Mouse (Mus musculus): Measurements from ENCODE around the gene Cox15. TPM values are rescaled to one million over a fixed set of nuclear protein-coding genes. Genes with fewer than 3 reads are reported as not detected.

Gene Cox15
- total and polyA plus RNA-seq, 3 experiments, result 30.2 to 59.1 (median 32.4) TPM

DNA sequence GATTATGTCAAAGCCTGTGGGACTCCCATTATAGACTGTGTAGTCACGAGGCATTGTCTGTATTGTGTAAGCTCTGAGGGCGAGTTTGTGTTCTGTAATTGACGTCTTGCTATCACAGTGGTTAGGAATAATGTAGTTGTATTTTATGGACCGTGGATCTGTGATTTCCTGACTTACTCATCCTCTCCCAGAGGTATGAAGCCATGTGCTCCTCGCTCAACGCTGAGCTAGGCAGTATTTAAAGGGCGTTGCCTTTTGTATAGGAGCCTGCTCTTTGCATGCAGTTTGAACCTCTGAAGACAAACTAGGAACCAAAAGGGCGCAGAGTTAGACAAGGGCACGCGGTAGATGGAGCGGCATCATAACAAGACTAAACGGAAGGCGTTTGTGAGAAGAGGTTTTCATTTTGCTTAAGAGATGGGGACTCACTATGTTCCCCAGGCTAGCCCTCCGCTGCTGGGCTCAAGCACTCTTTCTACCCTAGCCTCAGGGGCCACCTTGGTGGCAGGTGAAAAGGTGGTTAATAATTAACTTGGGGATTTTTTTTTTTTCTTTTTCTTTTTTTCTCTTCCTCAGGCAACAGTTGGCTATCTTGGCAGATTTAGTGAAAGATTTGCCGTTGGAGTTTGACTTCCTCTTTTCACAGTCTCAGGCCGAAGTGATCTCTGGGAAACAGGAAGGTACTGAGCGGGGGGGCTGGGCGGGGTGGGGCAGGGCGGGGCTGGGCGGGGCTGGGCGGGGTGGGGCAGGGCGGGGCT lies 41.5 kb downstream of the Cox15 start (continued):
- TF ChIP-seq MYB (IDR thresholded peaks at IDR 0.05; ENCODE audit: low read depth, low read length), result peak; percentile 94
- TF ChIP-seq UBTF (IDR thresholded peaks at IDR 0.05; ENCODE audit: borderline replicate concordance, insufficient read depth, low read depth, low read length), result no peak
- peak; percentile 70 for TF ChIP-seq ELF1 (IDR thresholded peaks at IDR 0.05; ENCODE audit: low read depth, low read length)
- TF ChIP-seq ZNF384 (IDR thresholded peaks at IDR 0.05; ENCODE audit: low read depth, low read length), result peak; percentile 98
- TF ChIP-seq TCF12 (IDR thresholded peaks at IDR 0.05; ENCODE audit: low read depth, low read length), result peak; percentile 79
- TF ChIP-seq CHD2 (IDR thresholded peaks at IDR 0.05; ENCODE audit: low read length), result no peak; the same call in 1 of the 2 replicates
- peak; percentile 38 to 67; a peak in 2 of 4 replicates for TF ChIP-seq POLR2A (IDR thresholded peaks at IDR 0.05; ENCODE audit: control insufficient read depth in 1 of 2, insufficient read depth in 1 of 2, low read depth in 1 of 2, low read length in 2 of 2, poor library complexity in 1 of 2)
- TF ChIP-seq RAD21 (IDR thresholded peaks at IDR 0.05; ENCODE audit: low read depth, low read length), result no peak
- TF ChIP-seq GATA1 (IDR thresholded peaks at IDR 0.05; ENCODE audit: low read depth, low read length), result peak; percentile 84
- TF ChIP-seq MAZ (IDR thresholded peaks at IDR 0.05; ENCODE audit: low read depth, low read length), result peak; percentile 78
- no peak for TF ChIP-seq ZC3H11A (IDR thresholded peaks at IDR 0.05; ENCODE audit: low read depth, low read length)
- TF ChIP-seq TAL1 (IDR thresholded peaks at IDR 0.05; ENCODE audit: low read length), result no peak
- TF ChIP-seq KAT2A (conservative IDR thresholded peaks at IDR 0.05; ENCODE audit: low read depth, low read length), result no peak; the same call in 1 of the 2 replicates
- TF ChIP-seq POLR2AphosphoS2 (IDR thresholded peaks at IDR 0.05; ENCODE audit: low read length), result peak; percentile 61; the same call in 1 of the 2 replicates
- TF ChIP-seq MAFK (IDR thresholded peaks at IDR 0.05; ENCODE audit: borderline replicate concordance, low read depth, low read length), result 0 out of 2 replicates have a peak, but pooled peaks have one; percentile 33
- TF ChIP-seq RCOR1 (IDR thresholded peaks at IDR 0.05; ENCODE audit: low read depth, low read length), result peak; percentile 98
- TF ChIP-seq NRF1 (IDR thresholded peaks at IDR 0.05; ENCODE audit: insufficient read depth, low read depth, low read length, poor library complexity, severe bottlenecking), result no peak
- TF ChIP-seq ZMIZ1 (IDR thresholded peaks at IDR 0.05; ENCODE audit: low read depth, low read length), result peak; percentile 72; the same call in 1 of the 2 replicates
- peak; percentile 37; the same call in 1 of the 2 replicates for TF ChIP-seq ZKSCAN1 (IDR thresholded peaks at IDR 0.05; ENCODE audit: low read depth, low read length)
- TF ChIP-seq MYC (IDR thresholded peaks at IDR 0.05; ENCODE audit: low read depth, low read length), result peak; percentile 95
- peak; percentile 90 to 93 for TF ChIP-seq EP300 (IDR thresholded peaks at IDR 0.05; ENCODE audit: low read depth in 1 of 2, low read length in 2 of 2)

DNA sequence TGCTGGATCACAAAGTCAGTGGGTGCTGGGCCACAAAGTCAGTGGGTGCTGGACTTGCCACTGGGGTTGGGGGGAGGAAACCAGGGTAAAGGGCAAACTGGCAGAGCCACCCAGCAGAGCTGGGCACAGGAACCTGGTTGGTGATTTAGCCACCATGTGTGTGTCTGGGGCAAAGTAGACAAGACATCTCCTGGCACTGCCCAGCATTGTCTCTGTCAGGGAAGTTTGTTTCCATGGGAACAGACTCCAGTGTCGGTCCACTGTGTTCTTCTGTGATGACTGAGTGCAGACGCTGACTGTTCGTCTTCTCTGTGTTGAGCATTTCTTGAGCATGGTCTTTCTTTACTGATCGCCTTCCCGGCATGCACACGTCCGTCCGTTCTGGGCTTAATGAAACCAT lies 43.5 kb downstream of the Cox15 start:
- Histone ChIP-seq H3K9ac (ENCODE audit: control insufficient read depth, low read depth, low read length, poor library complexity, severe bottlenecking) (no peak overlapping the region), H3K9me3 (replicated peaks; ENCODE audit: insufficient read depth, low read length) (no peaks in the 10 kb centered on the region), H3K4me3 (ENCODE audit: control insufficient read depth in 1 of 2, insufficient read depth in 1 of 2, low read depth in 2 of 2, low read length in 2 of 2) (no peak overlapping the region), H3K36me3 (ENCODE audit: control insufficient read depth in 1 of 2, insufficient read depth in 2 of 2, low read length in 2 of 2) (peaks cover 0 to 17% of the 10 kb centered on the region in 2 experiments; a peak in 2 of 4 replicates), H3K79me2 (ENCODE audit: control insufficient read depth, insufficient read depth, low read length, poor library complexity) (no peaks in the 10 kb centered on the region; the same call in 1 of the 2 replicates), H3K27ac (ENCODE audit: control insufficient read depth, low read depth, low read length) (no peak overlapping the region), H3K27me3 (ENCODE audit: control insufficient read depth in 1 of 2, insufficient read depth in 2 of 2, low read length in 2 of 2) (no peaks in the 10 kb centered on the region), H3K4me1 (ENCODE audit: control insufficient read depth in 1 of 2, insufficient read depth in 2 of 2, low read length in 2 of 2) (peaks cover 7 to 16% of the 10 kb centered on the region in 2 experiments)
- no peak for TF ChIP-seq USF1 (IDR thresholded peaks at IDR 0.05; ENCODE audit: low read depth, low read length)
- TF ChIP-seq CHD1 (IDR thresholded peaks at IDR 0.05; ENCODE audit: low read depth, low read length), result no peak
- TF ChIP-seq MYB (IDR thresholded peaks at IDR 0.05; ENCODE audit: low read depth, low read length), result no peak
- no peak for TF ChIP-seq ZC3H11A (IDR thresholded peaks at IDR 0.05; ENCODE audit: low read depth, low read length)
- no peak for TF ChIP-seq ZMIZ1 (IDR thresholded peaks at IDR 0.05; ENCODE audit: low read depth, low read length)
- TF ChIP-seq MEF2A (IDR thresholded peaks at IDR 0.05; ENCODE audit: extremely low read depth, insufficient replicate concordance, low read depth, low read length, poor library complexity, severe bottlenecking), result no peak
- no peak for TF ChIP-seq POLR2AphosphoS2 (IDR thresholded peaks at IDR 0.05; ENCODE audit: low read length)
- no peak for TF ChIP-seq KAT2A (conservative IDR thresholded peaks at IDR 0.05; ENCODE audit: low read depth, low read length)
- no peak for TF ChIP-seq POLR2AphosphoS5 (IDR thresholded peaks at IDR 0.05; ENCODE audit: borderline replicate concordance, low read depth, low read length)
- TF ChIP-seq MAX (IDR thresholded peaks at IDR 0.05; ENCODE audit: low read length), result no peak
- TF ChIP-seq CTCF (IDR thresholded peaks at IDR 0.05 in 2 of 3, conservative IDR thresholded peaks at IDR 0.05 in 1 of 3; ENCODE audit: control insufficient read depth in 1 of 3, insufficient read depth in 1 of 3, low read depth in 2 of 3, low read length in 3 of 3, poor library complexity in 1 of 3, severe bottlenecking in 1 of 3), result no peak
- TF ChIP-seq BHLHE40 (IDR thresholded peaks at IDR 0.05; ENCODE audit: borderline replicate concordance, low read depth, low read length), result no peak
- TF ChIP-seq TCF12 (IDR thresholded peaks at IDR 0.05; ENCODE audit: low read depth, low read length), result no peak
- no peak for TF ChIP-seq ZKSCAN1 (IDR thresholded peaks at IDR 0.05; ENCODE audit: low read depth, low read length)
- TF ChIP-seq TBP (IDR thresholded peaks at IDR 0.05; ENCODE audit: low read depth, low read length), result no peak
- TF ChIP-seq EP300 (IDR thresholded peaks at IDR 0.05; ENCODE audit: low read depth in 1 of 2, low read length in 2 of 2), result no peak
- no peak for TF ChIP-seq MAZ (IDR thresholded peaks at IDR 0.05; ENCODE audit: low read depth, low read length)
- no peak for TF ChIP-seq MYC (IDR thresholded peaks at IDR 0.05; ENCODE audit: low read depth, low read length)
- no peak for TF ChIP-seq MAFK (IDR thresholded peaks at IDR 0.05; ENCODE audit: borderline replicate concordance, low read depth, low read length)
- TF ChIP-seq POLR2A (IDR thresholded peaks at IDR 0.05; ENCODE audit: control insufficient read depth in 1 of 2, insufficient read depth in 1 of 2, low read depth in 1 of 2, low read length in 2 of 2, poor library complexity in 1 of 2), result no peak
- DNase-seq (ENCODE audit: low read depth, low spot score), result no peak
